Mouse (Mus musculus): ENCODE measurements around the gene Snx15. TPM values are rescaled to one million over a fixed set of nuclear protein-coding genes. Genes with fewer than 3 reads are reported as not detected.

Snx15 gene
- polyA plus RNA-seq (2014; fragmentation: Illumina TruSeq; extraction: RNeasy Lipid Tissue Mini Kit (QIAGEN cat#74804); ENCODE audit: low read depth, low replicate concordance), result 3.0 TPM

DNA sequence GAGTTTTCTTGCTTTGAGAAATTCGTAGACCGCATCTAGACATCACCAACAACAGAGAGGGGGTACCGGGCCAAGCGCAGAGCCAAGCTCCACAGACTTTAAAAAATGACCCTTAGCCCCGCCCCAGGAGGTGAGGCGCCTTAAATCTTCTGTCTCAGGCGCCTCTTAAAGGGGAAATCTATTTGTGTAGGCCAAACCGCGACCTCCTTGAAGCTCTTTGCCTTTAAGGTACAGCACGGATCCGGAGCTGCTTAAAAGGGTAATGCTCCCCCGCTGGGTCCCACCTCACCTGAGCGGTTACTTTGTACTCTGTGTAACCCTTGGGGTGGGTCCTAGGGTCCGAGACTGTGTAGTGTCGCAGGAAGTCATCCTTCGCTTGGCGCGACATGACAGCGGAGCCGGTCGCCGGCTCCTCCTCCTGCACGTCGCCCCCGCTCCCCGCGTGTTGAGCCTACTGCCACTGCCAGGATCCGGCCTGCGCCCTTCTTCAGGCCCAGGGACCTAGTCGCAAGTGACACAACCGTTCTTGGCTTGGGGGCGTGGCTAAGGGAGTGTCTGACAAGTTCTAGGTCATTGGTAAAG is at the start of gene Snx15:
TSS of gene Snx15 (minus strand) at position 545 of the 582 bp plus-strand sequence.

DNA sequence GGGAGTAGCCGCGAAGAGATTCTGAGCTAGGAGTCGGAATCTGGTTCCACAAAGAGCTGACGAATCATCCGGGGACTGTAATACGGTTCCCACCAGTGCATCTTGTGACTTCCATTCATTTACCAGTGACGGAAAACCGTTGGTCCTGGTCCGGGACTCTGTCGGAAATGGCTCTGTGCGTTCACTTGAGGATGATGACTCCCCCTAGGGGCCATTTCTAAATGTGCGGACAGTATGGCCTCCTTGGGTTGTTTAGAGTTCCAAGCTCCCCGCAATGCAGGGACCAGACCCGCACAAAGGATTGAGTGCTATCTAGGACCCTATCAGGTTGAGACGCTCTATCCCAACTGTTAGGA is 13.3 kb upstream of the Snx15 start, which contains the start of gene Arl2:
TSS of gene Arl2 (minus strand) at position 155 of the 356 bp plus-strand sequence.

GRCm38 (mm10) chr19:6140678-6141393 is 12.7 kb upstream of the Snx15 start, which contains the start of gene Batf2:
Gene Batf2 (plus strand): TSS chr19:6140983.

DNA sequence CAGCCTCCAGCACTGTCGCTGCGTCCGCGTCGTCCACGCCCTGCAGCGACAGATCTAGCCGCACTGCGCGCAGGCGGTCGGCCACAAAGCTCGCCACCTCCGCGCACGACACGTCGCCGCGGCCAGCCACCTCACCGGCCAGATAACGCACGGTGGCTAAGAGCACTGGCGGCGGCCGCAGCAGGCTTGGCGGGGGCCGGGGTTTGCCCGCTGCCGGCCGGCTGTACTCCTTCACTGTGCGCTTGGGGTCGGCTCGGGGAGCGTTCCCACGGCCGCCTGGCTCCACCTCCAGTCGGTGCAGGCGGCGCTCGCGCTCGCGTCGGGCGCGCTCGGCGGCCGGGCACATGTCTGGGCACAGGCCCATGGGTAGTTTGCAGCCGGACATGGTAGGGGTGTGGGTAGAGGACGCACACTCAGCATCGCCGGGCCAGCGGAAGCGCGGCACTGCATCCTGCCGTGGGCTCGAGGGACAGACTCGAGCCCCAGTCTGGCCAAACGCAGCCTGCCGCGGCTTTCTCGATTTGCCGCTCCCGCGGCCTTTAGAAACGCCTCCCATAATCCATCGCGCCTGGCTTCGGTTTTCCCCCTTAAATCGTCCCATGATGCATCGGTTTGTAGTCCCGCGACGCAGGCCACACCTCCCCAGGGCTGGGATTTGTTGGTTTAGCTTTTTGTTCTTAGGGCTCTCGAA is 10.0 kb downstream of the Snx15 start, which contains the start of gene Sac3d1:
TSS of gene Sac3d1 (minus strand) at position 665 of the 691 bp plus-strand sequence.

GRCm38 (mm10) chr19:6105586-6105985 is 22.5 kb downstream of the Snx15 start, which contains the start of gene Naaladl1:
Gene Naaladl1 (plus strand): TSS chr19:6105782.

DNA sequence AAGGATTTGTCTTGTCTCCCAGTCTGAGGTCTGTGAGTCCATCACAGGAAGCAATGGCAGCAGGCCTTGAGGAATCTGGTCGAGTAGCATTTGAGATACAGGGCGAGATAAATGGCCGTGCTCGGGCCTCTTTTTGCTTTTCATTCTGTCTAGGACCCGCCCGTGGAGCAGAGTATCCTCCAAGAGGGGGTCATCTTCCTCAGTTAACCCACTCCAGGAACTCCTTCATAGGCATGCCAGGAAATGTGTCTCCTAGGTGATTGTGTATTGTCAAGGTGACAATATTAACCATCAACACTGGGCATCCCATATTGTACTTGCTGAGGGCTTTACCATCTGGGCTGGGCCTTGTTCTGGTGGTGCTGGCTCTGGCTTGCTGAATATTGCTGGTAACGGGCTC is 34.0 kb downstream of the Snx15 start, which contains the start of gene AC131692.1:
TSS of gene AC131692.1 (plus strand) at position 301 of the 400 bp plus-strand sequence.

GRCm38 (mm10) chr19:6084478-6085248 is 43.4 kb downstream of the Snx15 start, which contains the start of the genes Zfpl1 and Cdca5:
Gene Zfpl1 (minus strand): TSS chr19:6084956.
Gene Cdca5 (plus strand): TSS chr19:6084983.

GRCm38 (mm10) chr19:6082156-6082555 is 45.9 kb downstream of the Snx15 start, which contains the start of gene Gm28374:
Gene Gm28374 (minus strand): TSS chr19:6082256.

GRCm38 (mm10) chr19:6079983-6080480 is 48.1 kb downstream of the Snx15 start, which contains the start of gene Tmem262:
Gene Tmem262 (plus strand): TSS chr19:6080033.

DNA sequence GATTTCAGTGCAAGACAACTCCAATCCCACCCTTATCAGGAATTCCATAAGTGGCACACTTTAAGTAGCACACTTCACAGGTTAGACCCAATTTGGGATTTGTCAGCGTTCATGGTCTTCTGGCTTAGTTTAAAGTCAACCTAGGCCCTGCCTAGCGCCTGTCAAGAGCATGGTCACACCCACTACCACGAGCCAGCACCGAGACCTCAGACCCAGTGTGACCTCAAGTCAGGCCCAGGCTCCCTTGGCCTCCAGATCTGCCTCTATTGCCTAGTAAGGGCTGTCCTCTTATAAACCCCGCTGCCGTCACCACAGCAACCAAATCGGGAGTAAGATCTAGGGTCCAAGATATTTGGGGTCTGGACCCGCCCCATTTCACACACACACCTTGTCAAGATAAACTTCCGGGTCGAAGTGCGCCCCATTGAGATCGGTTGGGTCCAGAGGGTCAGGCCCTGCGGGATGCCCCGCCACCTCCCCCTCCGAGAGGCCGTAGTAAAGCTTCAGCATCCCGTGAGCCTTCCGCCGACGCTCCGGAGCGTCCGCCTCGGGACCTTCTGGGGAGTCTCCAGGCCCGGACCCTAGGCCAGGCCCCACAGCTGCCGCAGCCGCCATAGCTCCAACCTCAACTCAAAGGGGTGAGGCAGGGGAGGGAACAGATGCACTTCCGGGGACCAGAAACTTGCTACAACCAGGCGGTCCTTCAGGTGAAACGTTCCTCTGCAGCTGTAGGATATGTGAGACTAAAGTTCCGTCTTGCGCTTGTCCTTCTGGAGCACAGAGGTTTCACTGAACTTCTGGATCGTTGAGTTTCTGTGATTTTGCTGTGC is 51.3 kb downstream of the Snx15 start, which contains the start of gene Vps51:
TSS of gene Vps51 (minus strand) at position 668 of the 830 bp plus-strand sequence.

Other genes starting within 250 kb of the Snx15 start
- gene Tigd3, start 234.2 kb downstream of the Snx15 start, polyA plus RNA-seq (2014; fragmentation: Illumina TruSeq; extraction: RNeasy Lipid Tissue Mini Kit (QIAGEN cat#74804); ENCODE audit: low read depth, low replicate concordance), result 0.20 TPM
- gene Dpf2, start 215.3 kb downstream of the Snx15 start, polyA plus RNA-seq (2014; fragmentation: Illumina TruSeq; extraction: RNeasy Lipid Tissue Mini Kit (QIAGEN cat#74804); ENCODE audit: low read depth, low replicate concordance), result 5.4 TPM
- 1.9 TPM for gene Cdc42ep2, start 203.5 kb downstream of the Snx15 start, polyA plus RNA-seq (2014; fragmentation: Illumina TruSeq; extraction: RNeasy Lipid Tissue Mini Kit (QIAGEN cat#74804); ENCODE audit: low read depth, low replicate concordance)
- gene Pola2, start 164.1 kb downstream of the Snx15 start, polyA plus RNA-seq (2014; fragmentation: Illumina TruSeq; extraction: RNeasy Lipid Tissue Mini Kit (QIAGEN cat#74804); ENCODE audit: low read depth, low replicate concordance), result 2.4 TPM
- not detected for gene Slc22a20, start 142.2 kb downstream of the Snx15 start, polyA plus RNA-seq (2014; fragmentation: Illumina TruSeq; extraction: RNeasy Lipid Tissue Mini Kit (QIAGEN cat#74804); ENCODE audit: low read depth, low replicate concordance)
- gene Capn1, start 112.4 kb downstream of the Snx15 start, polyA plus RNA-seq (2014; fragmentation: Illumina TruSeq; extraction: RNeasy Lipid Tissue Mini Kit (QIAGEN cat#74804); ENCODE audit: low read depth, low replicate concordance), result 1.3 TPM
- gene Syvn1, start 81.7 kb downstream of the Snx15 start, polyA plus RNA-seq (2014; fragmentation: Illumina TruSeq; extraction: RNeasy Lipid Tissue Mini Kit (QIAGEN cat#74804); ENCODE audit: low read depth, low replicate concordance), result 0.77 TPM
- 41.8 TPM for gene Mrpl49, start 70.5 kb downstream of the Snx15 start, polyA plus RNA-seq (2014; fragmentation: Illumina TruSeq; extraction: RNeasy Lipid Tissue Mini Kit (QIAGEN cat#74804); ENCODE audit: low read depth, low replicate concordance)
- 5.1 TPM for gene Fau, start 70.5 kb downstream of the Snx15 start, polyA plus RNA-seq (2014; fragmentation: Illumina TruSeq; extraction: RNeasy Lipid Tissue Mini Kit (QIAGEN cat#74804); ENCODE audit: low read depth, low replicate concordance)
- not detected for gene Znhit2, start 67.1 kb downstream of the Snx15 start, polyA plus RNA-seq (2014; fragmentation: Illumina TruSeq; extraction: RNeasy Lipid Tissue Mini Kit (QIAGEN cat#74804); ENCODE audit: low read depth, low replicate concordance)
- gene Tm7sf2, start 59.9 kb downstream of the Snx15 start, polyA plus RNA-seq (2014; fragmentation: Illumina TruSeq; extraction: RNeasy Lipid Tissue Mini Kit (QIAGEN cat#74804); ENCODE audit: low read depth, low replicate concordance), result 0.93 TPM
- gene Vps51, start 51.1 kb downstream of the Snx15 start, polyA plus RNA-seq (2014; fragmentation: Illumina TruSeq; extraction: RNeasy Lipid Tissue Mini Kit (QIAGEN cat#74804); ENCODE audit: low read depth, low replicate concordance), result 8.9 TPM
- gene Tmem262, start 48.3 kb downstream of the Snx15 start, polyA plus RNA-seq (2014; fragmentation: Illumina TruSeq; extraction: RNeasy Lipid Tissue Mini Kit (QIAGEN cat#74804); ENCODE audit: low read depth, low replicate concordance), result not detected
- not detected for gene Gm28374, start 46.0 kb downstream of the Snx15 start, polyA plus RNA-seq (2014; fragmentation: Illumina TruSeq; extraction: RNeasy Lipid Tissue Mini Kit (QIAGEN cat#74804); ENCODE audit: low read depth, low replicate concordance)
- not detected for gene Zfpl1, start 43.3 kb downstream of the Snx15 start, polyA plus RNA-seq (2014; fragmentation: Illumina TruSeq; extraction: RNeasy Lipid Tissue Mini Kit (QIAGEN cat#74804); ENCODE audit: low read depth, low replicate concordance)
- gene Cdca5, start 43.3 kb downstream of the Snx15 start, polyA plus RNA-seq (2014; fragmentation: Illumina TruSeq; extraction: RNeasy Lipid Tissue Mini Kit (QIAGEN cat#74804); ENCODE audit: low read depth, low replicate concordance), result 0.24 TPM
- not detected for gene AC131692.1, start 33.9 kb downstream of the Snx15 start, polyA plus RNA-seq (2014; fragmentation: Illumina TruSeq; extraction: RNeasy Lipid Tissue Mini Kit (QIAGEN cat#74804); ENCODE audit: low read depth, low replicate concordance)
- gene Naaladl1, start 22.5 kb downstream of the Snx15 start, polyA plus RNA-seq (2014; fragmentation: Illumina TruSeq; extraction: RNeasy Lipid Tissue Mini Kit (QIAGEN cat#74804); ENCODE audit: low read depth, low replicate concordance), result not detected
- gene Sac3d1, start 9.7 kb downstream of the Snx15 start, polyA plus RNA-seq (2014; fragmentation: Illumina TruSeq; extraction: RNeasy Lipid Tissue Mini Kit (QIAGEN cat#74804); ENCODE audit: low read depth, low replicate concordance), result not detected
- not detected for gene Batf2, start 12.7 kb upstream of the Snx15 start, polyA plus RNA-seq (2014; fragmentation: Illumina TruSeq; extraction: RNeasy Lipid Tissue Mini Kit (QIAGEN cat#74804); ENCODE audit: low read depth, low replicate concordance)
- gene Arl2, start 13.2 kb upstream of the Snx15 start, polyA plus RNA-seq (2014; fragmentation: Illumina TruSeq; extraction: RNeasy Lipid Tissue Mini Kit (QIAGEN cat#74804); ENCODE audit: low read depth, low replicate concordance), result 0.49 TPM
- gene Majin, start 56.1 kb upstream of the Snx15 start, polyA plus RNA-seq (2014; fragmentation: Illumina TruSeq; extraction: RNeasy Lipid Tissue Mini Kit (QIAGEN cat#74804); ENCODE audit: low read depth, low replicate concordance), result not detected
- gene Gpha2, start 98.1 kb upstream of the Snx15 start, polyA plus RNA-seq (2014; fragmentation: Illumina TruSeq; extraction: RNeasy Lipid Tissue Mini Kit (QIAGEN cat#74804); ENCODE audit: low read depth, low replicate concordance), result not detected
- gene Ppp2r5b, start 107.6 kb upstream of the Snx15 start, polyA plus RNA-seq (2014; fragmentation: Illumina TruSeq; extraction: RNeasy Lipid Tissue Mini Kit (QIAGEN cat#74804); ENCODE audit: low read depth, low replicate concordance), result 0.57 TPM
- not detected for gene Atg2a, start 113.4 kb upstream of the Snx15 start, polyA plus RNA-seq (2014; fragmentation: Illumina TruSeq; extraction: RNeasy Lipid Tissue Mini Kit (QIAGEN cat#74804); ENCODE audit: low read depth, low replicate concordance)
- 15.1 TPM for gene Ehd1, start 148.4 kb upstream of the Snx15 start, polyA plus RNA-seq (2014; fragmentation: Illumina TruSeq; extraction: RNeasy Lipid Tissue Mini Kit (QIAGEN cat#74804); ENCODE audit: low read depth, low replicate concordance)
- 3.2 TPM for gene Cdc42bpg, start 178.2 kb upstream of the Snx15 start, polyA plus RNA-seq (2014; fragmentation: Illumina TruSeq; extraction: RNeasy Lipid Tissue Mini Kit (QIAGEN cat#74804); ENCODE audit: low read depth, low replicate concordance)
- 4.2 TPM for gene Men1, start 206.7 kb upstream of the Snx15 start, polyA plus RNA-seq (2014; fragmentation: Illumina TruSeq; extraction: RNeasy Lipid Tissue Mini Kit (QIAGEN cat#74804); ENCODE audit: low read depth, low replicate concordance)
- gene Map4k2, start 212.8 kb upstream of the Snx15 start, polyA plus RNA-seq (2014; fragmentation: Illumina TruSeq; extraction: RNeasy Lipid Tissue Mini Kit (QIAGEN cat#74804); ENCODE audit: low read depth, low replicate concordance), result 5.5 TPM
- 77.9 TPM for gene Sf1, start 235.4 kb upstream of the Snx15 start, polyA plus RNA-seq (2014; fragmentation: Illumina TruSeq; extraction: RNeasy Lipid Tissue Mini Kit (QIAGEN cat#74804); ENCODE audit: low read depth, low replicate concordance)